9 mouse cellular contexts compared by ENCODE assay signal in genomic region chr10:80535071-80535470, GRCm38 (mm10). TPM values are rescaled to one million over a fixed set of nuclear protein-coding genes. Genes with fewer than 3 reads are reported as not detected.
DNase-seq lines count a peak whose midpoint lies in the region; ATAC-seq lines count a peak whose summit lies in the region.
"Had no signal": no experiment of that assay in that cellular context is flagged by ENCODE, and none has a peak within 500 bp of the region (broad histone marks: within the 10 kb centered on the region; RNA-seq: fewer than 3 reads in every experiment).

No protein-coding gene starts in this region.

- no peaks in the 10 kb centered on the region for H3K9me3 ChIP-seq in heart, embryonic 16.5 days (replicated peaks; ENCODE audit: control insufficient read depth, low read length)

- no peak overlapping the region for H3K9ac ChIP-seq in heart, embryonic 16.5 days (ENCODE audit: low read length)

- H3K4me1 ChIP-seq in heart, embryonic 16.5 days (ENCODE audit: control insufficient read depth, insufficient read depth, low read length): peaks cover 9% of the 10 kb centered on the region; the same call in 1 of the 2 replicates

- H3K4me2 ChIP-seq in heart, embryonic 16.5 days (ENCODE audit: low read depth, low read length): peak overlapping the region; percentile 41

- ATAC-seq in heart, embryonic 16.5 days (replicated peaks; ENCODE audit: extremely low read depth, insufficient read depth, low FRiP score): no peak
- ATAC-seq in neutrophil, adult 5-6 weeks (ENCODE audit: extremely low read depth, insufficient number of reproducible peaks, low FRiP score, poor library complexity, severe bottlenecking): peak; percentile 27; the same call in 1 of the 2 replicates

- 12% methylated on average over 14 of the region's 14 CpGs for WGBS in heart, embryonic 16.5 days

- H3K27me3 ChIP-seq in heart, embryonic 16.5 days (ENCODE audit: control insufficient read depth, insufficient read depth, low read length): peaks cover 20% of the 10 kb centered on the region

- DNase-seq in heart, postnatal 10 days: no peak
- DNase-seq in ZHBTc4 (ENCODE audit: low read depth, low spot score): peak; percentile 85
- peak; percentile 72 for DNase-seq in induced T-regulatory cell, adult 2 months (ENCODE audit: low read depth)
- DNase-seq in cerebellum, adult 9-11 months: no peak
- DNase-seq in ovary, adult 18-20 months (ENCODE audit: low spot score): no peak
- no peak for DNase-seq in left cerebral cortex, postnatal 25 days (ENCODE audit: low spot score in 2 of 2)
- DNase-seq: heart, adult 18-20 months had no signal

- H3K4me3 ChIP-seq in heart, embryonic 16.5 days (ENCODE audit: low read length): no peak overlapping the region

- intact Hi-C loops in heart, postnatal 10 days (cut with DNase I): loop anchor here (10.0 kb wide), 1 partner anchor 230 kb away; no protein-coding TSS in a partner anchor
- intact Hi-C loops in left cerebral cortex, postnatal 25 days (cut with DNase I): no loop called here

- H3K36me3 ChIP-seq in heart, embryonic 16.5 days (ENCODE audit: control insufficient read depth, insufficient read depth): no peaks in the 10 kb centered on the region

- no peak overlapping the region for H3K27ac ChIP-seq in heart, embryonic 16.5 days (ENCODE audit: low read length)

RNA-seq across cellular contexts. Expression of gene Atp8b3, which starts 3.9 kb away (rescaled TPM):
- polyA plus RNA-seq in heart, embryonic 16.5 days (2015; fragmentation: Nextera tagmentation; extraction: Ambion mirVana): 0.03 and 0.04 TPM in 2 replicates
- not detected for total RNA-seq in heart, postnatal 10 days (2021)
- 0.12 and 0.23 TPM in 2 replicates for total RNA-seq in neutrophil, adult 5-6 weeks (2017)
- under 1 TPM; 0.14 to 0.16 TPM for total RNA-seq in left cerebral cortex, postnatal 25 days (2021)
- total RNA-seq: heart, adult 18-20 months had no signal

RNA-seq across cellular contexts. Expression of gene Rexo1, which starts 26.3 kb away (rescaled TPM):
- polyA plus RNA-seq in heart, embryonic 16.5 days (2015; fragmentation: Nextera tagmentation; extraction: Ambion mirVana): 15.0 and 16.5 TPM in 2 replicates
- 10 to 100 TPM; 20.3 to 21.5 TPM for total RNA-seq in heart, postnatal 10 days (2021)
- 29.3 and 35.4 TPM in 2 replicates for total RNA-seq in neutrophil, adult 5-6 weeks (2017)
- total RNA-seq in left cerebral cortex, postnatal 25 days (2021): 10 to 100 TPM; 44.8 to 45.7 TPM

RNA-seq across cellular contexts. Expression of gene Onecut3, which starts 40.4 kb away (rescaled TPM):
- not detected in 2 replicates for polyA plus RNA-seq in heart, embryonic 16.5 days (2015; fragmentation: Nextera tagmentation; extraction: Ambion mirVana)
- not detected for total RNA-seq in heart, postnatal 10 days (2021)
- total RNA-seq in neutrophil, adult 5-6 weeks (2017): not detected in 2 replicates
- not detected for total RNA-seq in left cerebral cortex, postnatal 25 days (2021)

RNA-seq across cellular contexts. Expression of gene Klf16, which starts 42.0 kb away (rescaled TPM):
- 5.8 and 6.0 TPM in 2 replicates for polyA plus RNA-seq in heart, embryonic 16.5 days (2015; fragmentation: Nextera tagmentation; extraction: Ambion mirVana)
- 1 to 10 TPM; 5.9 to 6.9 TPM for total RNA-seq in heart, postnatal 10 days (2021)
- total RNA-seq in neutrophil, adult 5-6 weeks (2017): 6.5 and 8.0 TPM in 2 replicates
- 10 to 100 TPM; 51.8 to 55.3 TPM for total RNA-seq in left cerebral cortex, postnatal 25 days (2021)

RNA-seq across cellular contexts. Expression of gene Abhd17a, which starts 55.1 kb away (rescaled TPM):
- polyA plus RNA-seq in heart, embryonic 16.5 days (2015; fragmentation: Nextera tagmentation; extraction: Ambion mirVana): 79.5 and 91.7 TPM in 2 replicates
- 100 to 1,000 TPM in 1 of 2 experiments, 10 to 100 TPM in 1; 92.2 to 102 TPM for total RNA-seq in heart, postnatal 10 days (2021)
- 26.4 and 33.0 TPM in 2 replicates for total RNA-seq in neutrophil, adult 5-6 weeks (2017)
- total RNA-seq in left cerebral cortex, postnatal 25 days (2021): 100 to 1,000 TPM; 206 to 216 TPM

Comparison
In these comparisons a context has a peak if more than half of its experiments do, and no peak if none do; other contexts are left out.
1. DNase-seq: peak in ZHBTc4 (single experiment) and induced T-regulatory cell, adult 2 months (single experiment); none in heart, postnatal 10 days (0 of 2), cerebellum, adult 9-11 months (single experiment), ovary, adult 18-20 months (single experiment) and left cerebral cortex, postnatal 25 days (0 of 2).